Mouse (Mus musculus): ENCODE results near the gene Arpc4. TPM values are rescaled to one million over a fixed set of nuclear protein-coding genes. Genes with fewer than 3 reads are reported as not detected.
"Not testable (repeated sequence)": the region's sequence is repeated elsewhere in the genome, so short reads cannot be mapped to it uniquely, and the experiment has no call there.

The Arpc4 gene
- total RNA-seq (2021), result 100 to 1,000 TPM; 348 to 363 TPM
- long read RNA-seq, experiment 1, transcript Arpc4-201 (6 exons, 2,270 nt), result major isoform, 126 of 150 reads
- long read RNA-seq, experiment 1, partial matches to known transcripts, result 21 of 150 reads
- long read RNA-seq, experiment 1, other reads (novel, unspliced or antisense), result 2 of 150 reads
- long read RNA-seq, experiment 2, transcript Arpc4-201 (6 exons, 2,270 nt), result major isoform, 189 of 240 reads
- long read RNA-seq, experiment 2, partial matches to known transcripts, result 46 of 240 reads
- long read RNA-seq, experiment 2, other reads (novel, unspliced or antisense), result 2 of 240 reads

DNA sequence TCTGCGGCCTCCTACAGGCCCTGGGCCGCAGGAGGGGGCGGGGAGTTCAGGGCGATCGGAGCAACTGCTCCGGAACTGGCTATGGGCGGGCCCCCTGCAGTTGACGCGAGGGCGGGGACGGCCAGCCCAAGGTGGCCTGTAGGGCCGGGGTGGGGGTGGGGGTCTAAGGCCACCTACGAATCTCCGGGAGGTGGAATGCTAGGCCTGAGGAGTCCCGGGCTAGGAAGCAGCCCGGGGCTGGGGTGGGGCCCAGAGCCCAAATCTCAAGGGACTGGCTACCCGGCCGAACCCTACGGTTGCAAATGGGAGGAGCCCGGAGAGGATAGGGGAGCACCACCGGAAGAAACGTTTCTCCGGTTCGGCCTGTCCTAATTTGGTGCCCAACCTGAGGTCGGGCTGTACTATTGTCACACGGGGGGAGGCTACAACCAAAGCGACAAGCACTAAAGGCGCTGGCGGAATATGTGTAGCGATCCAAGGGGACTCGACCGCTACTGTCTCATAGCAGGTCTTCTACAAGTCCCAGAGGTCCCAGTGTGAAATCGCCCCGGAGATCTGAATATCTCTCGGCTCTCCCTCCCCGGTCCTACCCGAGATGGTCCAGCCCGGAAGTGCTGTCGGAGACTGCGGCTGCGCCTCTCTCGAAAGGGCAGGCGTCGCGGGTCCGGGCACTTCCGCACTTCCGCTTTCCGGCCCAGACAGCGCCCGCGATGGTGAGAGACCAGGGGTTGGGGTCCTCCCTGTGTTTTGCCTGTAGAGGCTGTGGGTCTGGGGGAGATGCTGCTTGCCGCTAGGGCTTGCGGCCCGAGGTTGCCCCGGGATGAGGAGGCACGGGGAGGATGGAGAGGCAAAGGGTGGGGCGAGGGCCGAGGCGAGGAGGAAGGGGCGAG is at the start of gene Arpc4, which contains the start of gene Tada3:
TSS of gene Arpc4 (plus strand) at position 620 of the 890 bp plus-strand sequence.
TSS of gene Tada3 (minus strand) at position 388 of the 890 bp plus-strand sequence.
- DNase-seq (ENCODE audit: low spot score in 2 of 2), result peak; percentile 91 to 95

DNA sequence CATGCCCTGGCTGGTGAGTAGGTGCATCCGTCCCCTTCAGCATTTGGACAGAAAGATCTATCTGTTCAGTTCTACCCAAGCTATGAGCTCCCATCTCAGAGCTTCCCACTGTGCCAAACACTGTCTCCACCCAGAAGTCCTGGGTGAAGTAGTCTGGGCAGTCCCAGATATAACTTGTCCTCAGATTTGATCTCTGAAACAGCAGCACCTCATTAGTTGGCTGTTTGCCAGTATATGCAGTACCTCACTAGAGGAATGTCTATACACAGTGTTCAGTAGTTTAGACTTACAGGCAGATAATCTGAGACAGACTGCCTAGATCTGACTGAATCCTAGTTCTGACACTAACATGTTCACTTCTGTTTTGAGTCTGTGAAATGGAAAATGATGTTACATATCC is 48.5 kb upstream of the Arpc4 start:
- no peak for DNase-seq (ENCODE audit: low spot score in 2 of 2)

DNA sequence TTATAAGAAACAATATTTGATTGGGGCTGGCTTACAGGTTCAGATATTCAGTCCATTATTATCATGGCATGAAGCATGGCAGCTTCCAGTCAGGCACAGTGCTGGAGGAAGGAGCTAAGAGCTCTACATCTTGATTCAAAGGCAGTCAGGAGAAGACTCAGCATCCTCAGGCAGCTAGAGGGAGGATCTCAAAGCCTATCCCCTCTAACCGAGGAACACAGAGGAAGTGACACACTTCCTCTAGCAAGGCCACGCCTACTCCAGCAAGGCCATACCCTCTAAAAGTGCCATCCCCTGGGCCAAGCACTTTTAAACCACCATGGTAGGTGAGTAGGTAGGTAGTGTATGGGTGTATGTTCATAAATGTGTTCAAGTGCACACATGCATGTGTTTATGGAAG is 47.4 kb upstream of the Arpc4 start:
- no peak for DNase-seq (ENCODE audit: low spot score in 2 of 2)

DNA sequence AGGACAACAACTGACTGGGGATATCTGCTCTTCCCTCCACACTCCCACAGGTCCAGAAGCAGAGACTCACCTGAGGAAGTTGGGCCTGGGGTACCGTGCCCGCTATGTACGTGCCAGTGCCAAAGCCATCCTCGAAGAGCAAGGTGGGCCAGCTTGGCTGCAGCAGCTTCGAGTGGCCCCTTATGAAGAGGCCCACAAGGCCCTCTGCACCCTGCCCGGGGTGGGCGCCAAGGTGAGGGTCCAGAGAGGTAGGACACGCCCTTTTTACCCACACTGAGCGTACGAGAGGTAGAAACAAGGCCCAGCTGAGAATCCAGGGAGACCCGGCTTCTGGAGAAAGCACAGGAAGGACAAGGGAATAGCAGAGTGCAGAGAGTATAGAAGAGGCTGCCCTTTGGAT is 46.2 kb upstream of the Arpc4 start:
- no peak for DNase-seq (ENCODE audit: low spot score in 2 of 2)

DNA sequence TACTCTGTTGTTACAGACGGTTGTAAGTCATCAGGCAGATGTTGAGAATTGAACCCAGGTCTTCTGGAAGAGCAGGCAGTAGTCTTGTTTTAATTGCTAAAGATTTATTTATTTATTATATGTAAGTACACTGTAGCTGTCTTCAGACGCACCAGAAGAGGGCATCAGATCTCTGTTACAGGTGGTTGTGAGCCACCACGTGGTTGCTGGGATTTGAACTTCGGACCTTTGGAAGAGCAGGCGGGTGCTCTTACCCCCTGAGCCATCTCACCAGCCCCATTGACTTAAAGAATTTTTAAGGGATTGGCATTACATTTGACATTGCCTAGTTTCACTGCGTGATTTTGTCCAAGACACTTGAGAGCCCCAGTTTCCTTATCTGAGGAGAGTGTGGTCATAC is 45.2 kb upstream of the Arpc4 start:
- not testable (repeated sequence) for DNase-seq (ENCODE audit: low spot score in 2 of 2)

DNA sequence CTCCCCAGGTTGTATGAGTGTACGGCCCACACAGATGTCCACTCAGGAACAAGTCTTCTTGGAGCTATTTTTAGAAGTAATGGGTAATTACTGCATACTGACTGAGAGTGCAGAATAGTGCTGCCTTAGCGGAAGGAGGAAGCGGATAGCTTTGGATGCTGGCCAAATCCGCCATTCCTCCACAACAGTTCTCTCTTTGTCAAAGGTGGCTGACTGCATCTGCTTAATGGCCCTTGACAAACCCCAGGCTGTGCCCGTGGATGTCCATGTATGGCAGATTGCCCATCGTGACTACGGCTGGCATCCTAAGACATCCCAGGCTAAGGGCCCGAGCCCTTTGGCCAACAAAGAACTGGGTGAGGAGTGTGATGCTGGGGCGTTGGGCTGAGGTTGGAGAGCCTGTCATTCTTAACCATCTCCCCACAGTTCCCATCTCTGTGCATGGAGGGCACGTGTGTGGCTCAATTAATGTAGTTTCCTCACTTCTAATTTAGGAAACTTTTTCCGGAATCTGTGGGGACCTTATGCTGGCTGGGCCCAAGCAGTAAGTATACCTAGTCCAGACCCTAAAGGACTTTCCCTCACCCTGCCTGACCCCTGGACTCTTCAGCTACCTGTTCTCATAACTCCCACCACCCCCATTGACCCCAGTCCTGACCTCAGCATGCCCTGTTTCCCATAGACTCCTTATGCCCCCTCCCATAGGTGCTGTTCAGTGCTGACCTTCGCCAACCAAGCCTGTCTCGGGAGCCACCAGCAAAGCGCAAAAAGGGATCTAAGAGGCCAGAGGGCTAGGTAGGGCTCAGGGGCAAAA is 44.6 kb upstream of the Arpc4 start:
- DNase-seq (ENCODE audit: low spot score in 2 of 2), result peak in 1 of 2 experiments; percentile 65

DNA sequence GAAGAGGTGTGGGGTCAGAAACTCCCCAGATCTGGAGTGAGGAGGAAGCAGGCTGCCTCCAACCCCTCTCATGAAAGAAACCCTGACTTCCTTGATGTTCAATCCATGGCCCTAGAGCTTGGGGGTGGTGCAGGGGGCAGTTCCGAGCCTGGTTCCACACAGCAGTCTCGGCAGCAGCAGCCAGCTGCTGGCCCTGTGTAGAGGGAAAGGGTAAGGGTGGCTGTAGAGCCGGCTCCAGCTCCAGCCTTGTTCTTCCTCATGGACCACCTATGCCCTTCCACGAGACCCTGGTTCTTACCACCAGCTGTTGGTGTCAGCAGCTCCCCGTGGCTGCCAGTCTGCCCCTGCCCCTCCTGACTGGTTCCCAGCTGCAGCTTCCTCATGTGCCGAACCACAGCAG is 43.7 kb upstream of the Arpc4 start:
- DNase-seq (ENCODE audit: low spot score in 2 of 2), result no peak

DNA sequence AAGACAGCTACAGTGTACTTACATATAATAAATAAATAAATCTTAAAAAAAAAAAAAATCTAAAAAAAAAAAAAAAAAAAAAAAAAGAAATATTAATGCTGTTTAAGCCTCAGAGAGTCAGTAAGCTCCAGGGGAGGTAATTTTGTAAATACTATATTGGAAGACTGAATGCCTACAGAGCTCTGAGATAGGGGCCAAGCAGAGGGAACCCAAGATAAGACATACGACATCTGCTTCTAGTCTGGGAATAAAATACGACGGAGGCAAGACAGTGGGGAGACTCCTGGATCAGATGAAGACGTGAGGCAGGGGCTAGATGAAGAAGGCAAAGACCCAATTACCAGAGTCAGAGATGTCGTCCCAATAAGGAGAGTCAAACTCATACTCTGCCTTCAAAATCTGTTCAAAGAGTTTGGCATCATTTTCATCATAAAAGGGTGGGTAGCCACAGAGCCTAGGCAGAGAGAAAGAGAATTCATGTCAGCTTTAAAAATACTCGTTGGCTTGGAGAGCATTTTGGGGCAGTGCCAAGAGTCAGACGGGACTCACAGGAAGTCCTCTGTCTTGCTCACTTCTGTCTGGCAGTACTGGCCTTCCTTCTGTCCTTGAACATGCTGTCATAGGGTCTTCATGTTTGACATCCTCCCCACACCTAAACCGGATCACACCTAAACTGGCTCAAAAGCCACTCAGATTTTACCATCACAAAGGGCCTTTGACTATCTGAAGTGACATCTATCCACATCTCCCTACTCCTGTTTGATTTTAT is 40.9 kb upstream of the Arpc4 start:
- no peak for DNase-seq (ENCODE audit: low spot score in 2 of 2)

DNA sequence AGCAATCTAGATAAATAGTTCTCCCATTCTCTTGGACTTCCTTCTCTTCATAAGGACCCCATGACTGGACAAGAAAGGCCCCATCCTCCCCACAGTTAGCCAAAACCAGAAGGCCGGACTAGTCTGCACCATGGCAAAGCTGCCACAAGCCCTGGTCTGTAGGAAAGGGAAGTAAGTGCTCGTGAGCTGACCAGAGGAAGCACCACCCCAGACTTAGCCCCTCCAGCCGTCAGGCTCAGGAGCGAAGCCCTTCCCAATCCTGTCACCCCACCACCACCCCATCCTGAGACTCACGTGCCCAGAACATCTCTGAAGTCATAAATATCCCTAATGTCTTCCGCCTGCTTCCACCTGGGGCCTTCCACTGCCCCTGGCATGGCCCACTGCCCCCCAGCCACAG is 36.3 kb upstream of the Arpc4 start:
- no peak for DNase-seq (ENCODE audit: low spot score in 2 of 2)

DNA sequence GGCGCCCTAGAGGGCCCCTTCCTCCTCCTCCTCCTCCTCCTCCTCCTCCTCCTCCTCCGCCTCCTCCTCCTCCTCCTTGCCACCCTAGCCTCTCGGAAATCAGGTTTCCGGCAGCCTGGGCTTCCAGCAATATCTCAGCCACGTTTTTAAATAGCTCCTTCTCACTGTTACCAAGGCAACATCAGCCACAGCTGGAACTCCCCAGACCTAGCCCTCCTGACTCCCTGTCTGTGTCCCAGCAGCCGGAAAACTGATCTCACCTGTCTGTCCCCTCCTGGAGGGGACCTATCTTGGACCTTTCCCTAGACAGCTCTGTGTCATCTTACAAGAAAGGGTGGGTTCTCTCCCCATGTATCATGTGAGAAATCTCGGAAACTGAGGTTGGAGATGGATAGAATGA is 35.6 kb upstream of the Arpc4 start:
- DNase-seq (ENCODE audit: low spot score in 2 of 2), result no peak

DNA sequence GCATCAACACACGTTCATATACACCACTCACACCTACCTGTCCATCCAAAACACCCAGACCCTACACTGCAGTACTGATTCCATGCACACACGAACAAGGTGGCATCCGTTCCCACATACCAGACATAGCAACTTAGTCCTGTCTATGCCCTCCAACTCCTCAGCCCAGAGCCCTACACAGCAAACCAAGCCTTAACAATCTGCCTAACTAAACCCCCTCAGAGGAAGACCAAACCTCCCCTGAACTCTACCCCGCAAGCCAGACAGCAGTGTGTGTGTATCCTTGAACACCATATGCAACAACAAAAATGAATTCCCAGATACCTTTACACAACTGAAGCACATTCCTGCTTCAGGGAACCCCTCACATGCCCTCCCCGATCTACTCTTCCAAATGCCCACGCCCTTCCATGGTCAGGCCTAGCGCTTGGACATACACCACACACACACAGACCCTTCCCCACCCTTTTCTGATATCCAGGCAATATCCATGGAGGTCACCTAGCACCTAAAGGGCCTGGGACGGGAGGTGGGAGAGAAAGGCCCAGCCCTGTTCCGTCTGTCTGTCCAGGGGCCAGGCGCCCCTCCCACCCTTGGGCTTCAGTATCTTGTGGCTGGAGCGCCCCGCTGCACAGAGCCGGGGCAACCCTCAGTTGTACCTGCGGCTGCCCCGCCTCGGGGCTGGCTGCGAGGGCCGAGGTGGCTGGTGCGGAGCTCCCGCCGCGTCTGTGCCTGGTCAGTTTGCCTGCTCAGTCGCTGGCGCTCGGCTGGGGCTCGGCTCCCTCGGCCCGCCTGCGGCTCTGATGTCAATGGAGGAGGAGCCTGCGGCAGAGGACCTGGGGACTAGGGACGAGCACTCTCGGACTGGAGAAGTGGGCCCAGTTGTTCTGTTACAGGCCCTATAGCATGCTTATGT is 34.5 kb upstream of the Arpc4 start, which contains the start of gene Camk1:
TSS of gene Camk1 (minus strand) at position 808 of the 916 bp plus-strand sequence.
- peak; percentile 69 to 71 for DNase-seq (ENCODE audit: low spot score in 2 of 2)

DNA sequence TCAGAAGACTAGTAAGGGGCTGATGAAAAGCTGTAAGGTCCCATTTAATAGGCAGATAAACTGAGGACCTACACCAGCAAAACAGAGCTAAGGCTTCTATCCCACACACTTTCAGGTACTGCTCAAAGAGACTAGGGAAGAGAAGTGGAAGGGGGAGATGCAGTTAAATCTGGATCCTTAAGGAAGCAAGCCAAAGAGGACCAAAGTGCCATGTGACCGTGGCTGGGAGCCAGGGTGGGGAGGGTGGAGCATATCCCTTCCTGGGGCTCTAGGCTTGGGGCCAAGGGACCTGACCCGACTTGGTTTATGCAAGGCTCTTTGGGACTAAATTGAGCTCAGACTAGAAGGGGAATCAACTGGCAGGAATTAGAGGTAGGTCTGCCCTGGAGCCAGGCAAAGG is 33.6 kb upstream of the Arpc4 start:
- DNase-seq (ENCODE audit: low spot score in 2 of 2), result no peak

DNA sequence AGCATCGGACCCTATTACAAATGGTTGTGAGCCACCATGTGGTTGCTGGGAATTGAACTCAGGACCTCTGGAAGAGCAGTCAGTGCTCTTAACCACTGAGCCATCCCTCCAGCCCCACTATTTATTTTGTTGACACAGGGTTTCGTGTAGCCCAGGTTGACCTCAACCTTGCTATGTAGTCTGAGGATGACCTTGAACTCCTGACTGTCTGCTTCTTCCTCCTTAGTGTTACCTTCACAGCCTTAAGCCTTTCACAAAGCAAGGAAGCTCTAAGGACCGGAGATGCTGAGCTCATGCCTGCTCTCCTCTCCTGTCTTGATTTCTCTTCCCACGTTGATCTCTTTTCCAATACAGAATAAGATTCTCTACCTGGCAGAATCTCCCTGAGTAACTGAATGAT is 31.0 kb upstream of the Arpc4 start:
- no peak for DNase-seq (ENCODE audit: low spot score in 2 of 2)

DNA sequence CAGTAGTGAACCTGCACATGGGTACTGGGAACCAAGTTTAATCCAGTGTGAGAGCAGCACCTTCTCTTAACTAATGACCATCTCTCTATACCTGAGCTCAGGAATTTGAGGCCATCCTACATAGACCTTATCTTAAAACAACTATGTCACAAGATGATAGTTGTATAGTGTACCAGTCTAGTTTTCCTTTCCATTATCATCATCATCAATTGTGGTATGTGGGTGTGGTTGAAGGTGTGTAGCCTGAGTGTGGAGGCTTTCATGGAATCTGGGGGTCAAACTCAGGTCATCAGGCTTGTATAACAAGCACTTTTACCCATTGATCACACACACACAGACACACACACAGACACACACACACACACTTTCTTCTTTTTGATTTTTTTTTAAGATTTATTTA is 27.4 kb upstream of the Arpc4 start:
- no peak for DNase-seq (ENCODE audit: low spot score in 2 of 2)

DNA sequence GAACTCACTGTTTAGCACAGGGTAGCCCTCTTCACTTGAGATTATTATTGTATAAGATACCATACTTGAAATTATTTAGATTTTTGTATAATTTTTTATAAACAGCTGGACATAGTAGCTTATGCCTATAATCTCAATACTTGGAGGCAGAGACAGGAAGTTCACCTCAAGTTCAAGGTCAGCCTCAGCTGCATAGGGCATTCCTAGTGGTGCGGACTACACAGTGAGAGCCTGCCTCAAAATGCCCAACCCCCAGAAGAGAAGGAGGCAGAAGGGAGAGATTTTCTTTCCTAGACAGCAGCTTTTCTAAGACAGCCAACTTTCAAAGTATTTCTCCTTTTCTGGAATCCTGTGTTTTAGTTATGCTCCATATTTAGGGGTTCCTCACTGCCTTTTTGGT is 26.8 kb upstream of the Arpc4 start:
- DNase-seq (ENCODE audit: low spot score in 2 of 2), result no peak

DNA sequence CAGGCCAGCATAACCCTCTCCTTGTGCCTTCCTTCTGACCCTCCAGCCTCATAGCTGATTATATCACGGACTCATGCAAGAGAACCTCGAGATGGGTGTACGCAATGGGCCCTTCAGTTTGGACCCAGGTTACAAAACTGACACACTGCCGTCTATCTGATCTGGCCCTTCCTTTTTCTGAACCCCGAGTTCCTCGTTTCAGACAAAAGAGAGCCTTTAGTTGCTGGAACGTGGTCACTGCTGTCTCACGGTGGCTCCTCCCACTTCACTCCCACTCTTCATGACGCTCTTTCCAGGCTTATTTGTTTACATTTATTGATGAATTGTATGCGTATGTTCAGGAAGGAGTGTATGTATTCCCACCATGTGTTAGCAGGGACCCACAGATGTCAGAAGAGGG is 26.3 kb upstream of the Arpc4 start:
- no peak for DNase-seq (ENCODE audit: low spot score in 2 of 2)

DNA sequence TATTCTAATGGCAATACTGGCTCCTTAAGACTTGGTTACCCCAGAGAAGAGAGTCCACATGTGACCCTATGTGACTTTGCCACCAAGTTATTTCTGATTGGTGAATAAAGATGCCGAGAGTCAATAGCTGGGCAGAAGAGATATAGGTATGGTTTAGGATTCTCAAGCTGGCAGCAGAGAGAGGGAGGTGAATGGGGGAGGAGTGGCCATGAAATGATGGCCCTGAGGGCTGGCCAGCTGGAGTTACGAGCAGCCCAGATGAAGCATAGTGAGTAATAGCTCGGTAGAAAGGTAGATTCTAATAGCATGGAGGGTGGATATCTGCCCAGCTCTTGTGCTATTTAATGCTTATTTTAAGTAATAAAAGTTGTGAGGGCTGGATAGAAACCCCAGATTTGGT is 25.1 kb upstream of the Arpc4 start:
- no peak for DNase-seq (ENCODE audit: low spot score in 2 of 2)

DNA sequence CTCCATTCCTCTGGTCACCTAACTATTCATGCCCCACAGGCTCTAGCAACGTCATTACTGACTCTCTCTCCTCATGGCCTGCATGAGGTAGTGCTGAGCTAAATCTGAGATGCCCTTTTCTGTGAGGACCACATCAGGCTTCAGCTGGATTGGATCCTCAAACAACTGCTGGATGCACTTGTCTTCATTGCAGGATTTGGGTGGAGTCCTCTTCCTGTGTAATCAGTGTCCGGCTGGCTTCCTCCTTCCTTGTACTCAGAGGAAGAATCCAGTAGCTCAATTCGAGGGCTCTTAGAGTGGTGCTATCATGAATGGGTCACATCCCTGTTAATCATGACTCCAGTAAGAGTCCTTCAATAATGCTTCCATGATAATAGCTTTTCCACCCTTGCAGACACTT is 24.2 kb upstream of the Arpc4 start:
- no peak for DNase-seq (ENCODE audit: low spot score in 2 of 2)

DNA sequence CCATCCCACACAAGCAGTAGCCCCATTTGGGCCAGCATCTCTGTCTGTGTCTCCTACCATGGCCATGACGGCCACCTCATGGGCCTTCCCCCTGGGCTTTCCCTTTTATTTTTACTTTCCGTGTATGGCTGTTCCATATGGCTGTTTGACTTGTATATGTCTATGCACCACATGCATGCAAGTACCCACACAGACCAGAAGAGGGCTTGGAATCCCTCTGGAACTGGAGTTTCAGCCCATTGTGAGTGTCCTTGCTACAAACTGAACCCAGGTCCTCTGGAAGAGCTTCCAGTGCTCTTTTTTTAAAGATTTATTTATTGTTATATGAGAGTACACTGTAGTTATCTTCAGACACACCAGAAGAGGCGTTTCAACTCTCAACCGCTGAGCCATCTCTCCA is 16.4 kb upstream of the Arpc4 start:
- no peak for DNase-seq (ENCODE audit: low spot score in 2 of 2)

DNA sequence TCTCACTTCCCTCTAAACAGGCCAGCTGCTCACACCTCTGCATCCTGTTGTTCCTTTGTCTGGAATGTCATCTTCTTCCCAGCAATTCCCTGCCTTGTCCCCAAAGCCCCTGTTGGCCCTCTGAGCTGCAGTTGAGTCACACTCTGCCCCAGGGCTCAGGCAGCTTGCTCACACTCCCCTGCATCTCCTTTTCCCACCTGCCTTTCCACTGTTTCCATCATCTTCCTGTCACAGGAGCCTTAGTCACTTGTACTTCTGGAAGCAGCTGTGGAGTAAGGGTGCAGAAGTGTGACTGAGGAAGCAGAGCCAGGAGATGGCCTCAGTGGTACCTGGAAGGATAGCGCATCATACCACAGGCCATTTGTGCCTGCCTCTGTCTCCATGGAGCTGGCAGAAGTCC is 15.7 kb upstream of the Arpc4 start:
- DNase-seq (ENCODE audit: low spot score in 2 of 2), result no peak
